Mouse (Mus musculus) ES-E14 (cell line): Measurements from ENCODE around the gene Serpina3k.

ENCODE experiments used
- CHD2 ChIP-seq: IDR thresholded peaks from 2 replicates; pipeline ENCODE4 v1.6.1; 2014; ENCODE audit warnings: mild to moderate bottlenecking, low read depth, low read length, inconsistent platforms
- HCFC1 ChIP-seq: IDR thresholded peaks from 2 replicates; pipeline ENCODE4 v1.6.1; 2012; ENCODE audit warnings: low read length, inconsistent platforms, borderline replicate concordance; ENCODE audit not compliant: insufficient read depth
- MAFK ChIP-seq: IDR thresholded peaks from 2 replicates; pipeline ENCODE4 v1.6.1; 2014; ENCODE audit warnings: mild to moderate bottlenecking, low read depth, low read length, inconsistent platforms; ENCODE audit not compliant: insufficient read depth

DNA sequence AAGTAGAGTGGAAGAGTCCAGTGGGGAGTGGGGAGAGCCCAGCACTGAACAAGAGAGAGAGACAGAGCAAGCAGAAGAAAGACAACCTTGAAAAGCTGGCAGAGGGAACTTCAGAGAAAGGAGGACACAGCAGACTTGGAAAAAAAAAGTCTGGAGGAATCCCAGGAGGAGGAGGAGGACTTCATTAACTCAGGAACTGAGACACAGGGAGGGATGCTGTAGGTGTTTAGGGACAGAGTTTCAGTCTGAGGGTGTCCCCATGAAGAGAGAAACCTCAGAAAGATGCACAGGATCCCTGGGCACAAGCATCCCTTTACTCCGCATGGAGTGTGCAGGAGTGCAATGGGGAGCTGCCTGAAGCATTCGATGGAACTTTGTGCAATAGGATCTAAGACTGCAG lies 40.2 kb upstream of the Serpina3k start:
- TF ChIP-seq HCFC1, result no peak
- no peak for TF ChIP-seq CHD2
- no peak for TF ChIP-seq MAFK
